Mouse (Mus musculus) embryo, embryonic 10.5 days (tissue): ENCODE results near the gene Lin9.

Experiments used
- DNase-seq: peaks from one replicate; pipeline ENCODE4 v3.0.0-alpha.2; 2015; ENCODE audit warnings: low spot score

Gene Lin9

GRCm38 (mm10) chr1:180707813-180708212 lies 66.9 kb downstream of the Lin9 start:
- no peak for DNase-seq

GRCm38 (mm10) chr1:180708935-180709776 lies 68.2 kb downstream of the Lin9 start:
- no peak for DNase-seq

- DNase-seq: no peak
Observed at GRCm38 (mm10) chr1:180718756-180719155, 77.8 kb downstream of the Lin9 start.

- no peak for DNase-seq
Observed at GRCm38 (mm10) chr1:180719483-180719882, 78.5 kb downstream of the Lin9 start.

- peak; percentile 89 for DNase-seq
Observed at GRCm38 (mm10) chr1:180719951-180720689, 79.2 kb downstream of the Lin9 start.

- no peak for DNase-seq
Observed at GRCm38 (mm10) chr1:180722608-180723007, 81.7 kb downstream of the Lin9 start.

GRCm38 (mm10) chr1:180723701-180724238 lies 82.8 kb downstream of the Lin9 start:
- no peak for DNase-seq

GRCm38 (mm10) chr1:180725704-180726179 lies 84.8 kb downstream of the Lin9 start, which contains the start of gene Acbd3:
TSS of gene Acbd3 (plus strand) at chr1:180726043.
- DNase-seq: peak; percentile 96

- no peak for DNase-seq
Observed at GRCm38 (mm10) chr1:180726183-180726582, 85.2 kb downstream of the Lin9 start.

- DNase-seq: no peak
Observed at GRCm38 (mm10) chr1:180729231-180729630, 88.3 kb downstream of the Lin9 start.
